Mouse (Mus musculus) layer of hippocampus, postnatal 25 days (tissue): ENCODE results near the gene Car3. TPM values are rescaled to one million over a fixed set of nuclear protein-coding genes. Genes with fewer than 3 reads are reported as not detected.
A peak's percentile ranks its signal among the peaks of the same experiment; 100 is the strongest.

Experiments used
- DNase-seq, 2 experiments: peaks; one replicate each; pipeline ENCODE4 v3.0.0; 2022; ENCODE audit warnings: mixed read lengths in 2 of 2, low spot score in 1 of 2; ENCODE audit errors: extremely low spot score in 1 of 2
- total RNA-seq, 2 experiments: library from RNA; stranded (reverse); gene quantifications; 2 replicates each; pipeline ENCODE4 v1.2.3; 2021

The Car3 gene
- total RNA-seq, 2 experiments from 2014 or later: 0.32 TPM; not detected in 1

DNA sequence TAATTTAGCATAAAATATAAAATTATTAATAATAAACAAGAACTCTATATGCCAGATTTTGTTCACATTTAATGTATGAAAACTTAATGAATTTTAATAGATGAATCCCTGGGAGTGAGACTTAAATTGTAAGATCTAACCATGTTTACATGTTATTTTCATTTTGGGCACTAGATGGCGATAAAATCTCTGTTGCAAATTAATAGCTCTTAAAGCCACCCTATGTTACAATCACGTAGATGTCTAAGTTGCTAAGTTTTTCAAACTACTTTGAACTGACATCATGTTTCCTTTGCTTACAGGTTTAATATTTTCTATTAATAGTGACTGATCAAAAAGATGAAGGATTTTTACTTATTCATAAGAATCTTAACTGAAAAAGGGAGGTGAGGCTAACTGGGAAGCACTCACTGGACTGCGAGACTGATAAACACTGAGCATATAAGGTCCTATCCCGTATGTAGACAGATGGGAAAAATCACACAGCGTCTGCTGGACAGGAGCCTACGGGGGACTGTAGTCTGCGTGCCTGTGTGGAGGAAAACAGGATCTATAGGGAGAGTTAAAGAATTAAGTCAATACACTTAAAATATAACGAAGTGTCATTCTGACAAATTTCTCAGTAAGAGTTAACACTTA is 11.2 kb downstream of the Car3 start:
- DNase-seq: no peak

DNA sequence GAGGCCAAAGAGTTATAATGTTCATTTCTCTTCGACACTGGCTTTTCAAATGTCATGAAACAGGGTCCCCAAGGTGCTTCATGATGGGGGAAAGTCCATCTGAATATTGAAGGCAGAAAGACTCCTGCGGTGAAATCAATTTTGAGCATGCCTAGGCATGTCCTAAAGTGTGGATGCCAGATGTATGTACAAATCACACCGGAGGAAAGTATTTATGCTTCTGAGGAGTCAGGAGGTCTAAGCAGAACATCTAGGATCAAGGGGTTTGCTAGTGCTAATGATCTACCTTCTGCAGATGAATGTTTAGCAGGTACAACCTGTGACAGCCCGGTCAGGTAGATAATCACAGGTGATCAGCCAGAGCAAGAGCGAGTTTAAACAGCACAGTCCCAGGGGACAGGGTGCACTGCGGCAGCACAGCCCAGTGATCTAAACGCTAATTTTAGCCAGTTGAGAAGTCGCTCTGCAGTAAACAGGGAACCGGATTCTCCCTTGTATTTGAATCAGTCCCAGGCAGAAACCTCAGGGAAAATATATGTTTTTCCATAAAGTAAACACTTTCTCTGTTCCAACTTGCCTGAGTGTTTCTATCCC is 13.1 kb downstream of the Car3 start:
- DNase-seq: no peak

DNA sequence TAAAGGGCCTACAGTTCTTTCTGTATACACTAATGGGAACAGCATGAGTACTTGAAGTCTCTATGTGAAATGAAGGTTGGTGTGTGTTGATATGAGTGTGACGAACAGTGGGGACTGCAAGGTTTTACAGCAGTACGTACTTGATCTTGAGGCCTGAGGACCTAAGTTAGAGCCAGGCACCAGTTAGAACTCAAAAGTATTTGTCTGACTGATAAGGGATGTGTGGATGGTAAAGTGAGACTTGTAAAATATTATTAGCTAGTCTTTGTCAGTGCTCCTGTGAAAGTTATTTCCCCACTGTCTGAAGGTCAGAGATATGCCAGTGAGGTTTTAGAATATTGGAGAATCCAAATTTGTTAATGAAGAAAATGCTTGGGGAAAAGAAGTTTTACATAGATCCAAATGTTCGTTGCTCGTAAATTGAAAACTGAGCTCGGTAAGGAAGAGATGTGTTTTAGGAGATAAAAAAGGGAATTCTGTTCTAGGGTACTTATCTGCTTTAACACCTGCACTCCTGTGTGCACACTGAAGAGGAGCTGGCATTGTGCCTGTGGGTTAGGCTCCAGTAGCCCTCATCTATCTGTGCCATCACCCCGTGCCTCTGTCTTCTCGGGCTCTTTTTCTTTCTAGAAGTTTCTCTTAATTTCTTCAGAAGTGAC is 14.1 kb downstream of the Car3 start:
- DNase-seq: no peak

DNA sequence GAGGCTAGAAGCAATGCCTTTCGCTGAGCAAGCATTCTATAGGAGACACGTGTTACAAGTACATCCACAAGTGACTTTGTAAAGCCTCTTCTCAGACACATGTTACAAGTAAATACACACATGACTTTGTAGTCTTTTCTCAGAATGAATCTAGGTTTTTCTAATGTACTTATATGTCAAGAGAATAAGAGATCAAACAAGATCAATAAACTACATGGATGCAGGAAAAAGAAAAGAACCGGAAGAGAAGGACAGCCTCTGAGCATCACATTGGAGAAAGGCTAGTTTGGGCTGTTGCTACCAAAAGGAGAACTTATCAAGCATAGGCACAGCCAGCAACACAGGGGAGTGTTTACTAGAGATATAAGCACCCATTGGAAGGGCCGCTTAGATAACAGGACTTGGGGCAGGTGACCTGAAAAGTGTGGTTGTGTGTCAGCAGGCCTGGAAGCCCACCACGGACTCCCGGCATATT is 15.5 kb downstream of the Car3 start:
- DNase-seq: no peak

DNA sequence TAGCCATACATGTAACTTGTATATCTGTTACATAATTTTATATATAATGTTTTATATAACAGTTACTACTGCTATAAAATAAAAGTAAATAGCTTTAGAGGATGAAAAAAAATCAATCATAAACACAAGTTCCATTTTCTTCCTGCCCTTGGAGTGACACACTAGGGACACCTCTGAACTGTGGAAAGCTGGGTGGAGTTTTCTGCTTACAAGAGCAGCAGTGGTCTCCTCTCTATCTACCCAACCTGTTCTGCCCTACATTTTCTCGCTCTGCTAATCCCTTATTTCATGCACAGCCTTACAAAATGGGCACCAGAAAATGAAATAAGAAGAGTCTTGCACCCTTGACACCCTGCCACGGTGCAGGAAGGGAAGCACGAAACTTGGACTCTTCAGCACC is 16.0 kb downstream of the Car3 start:
- DNase-seq: no peak

DNA sequence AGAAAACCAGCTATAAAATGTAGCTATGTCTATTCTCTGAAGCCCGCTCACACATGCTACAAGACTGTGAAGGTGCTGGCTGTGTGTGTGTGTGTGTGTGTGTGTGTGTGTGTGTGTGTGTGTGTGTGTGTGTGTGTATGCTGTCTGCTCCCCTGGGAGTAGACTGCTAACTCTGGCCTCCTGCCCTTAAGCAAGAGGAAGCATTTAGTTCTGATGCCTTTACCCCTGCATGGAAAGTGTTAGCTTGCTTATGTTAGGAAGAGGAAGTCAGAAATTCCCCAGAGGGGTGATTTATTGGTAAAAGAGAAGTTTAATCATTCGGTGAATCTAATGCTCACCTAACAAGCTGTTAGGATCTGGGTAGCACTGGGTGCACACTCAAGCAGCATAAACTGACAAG is 17.0 kb downstream of the Car3 start:
- no peak for DNase-seq

DNA sequence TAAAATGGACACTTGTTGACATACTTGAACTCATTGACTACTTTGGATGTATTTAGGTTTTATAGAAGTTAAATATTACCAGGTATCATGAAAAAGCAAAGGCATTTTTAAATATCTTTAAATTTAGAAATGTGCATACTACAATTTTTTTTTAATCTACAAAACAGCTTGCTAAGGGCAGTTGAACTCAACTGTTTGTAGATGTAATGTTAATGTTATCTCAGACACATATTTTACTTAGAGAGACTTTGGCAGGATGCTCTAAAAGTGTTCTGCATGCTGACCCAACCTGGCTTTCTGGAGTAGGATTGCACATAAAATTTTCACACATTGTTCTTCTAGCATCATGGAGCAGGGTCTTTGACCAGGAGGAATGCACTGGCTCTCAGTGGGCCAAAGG is 18.7 kb downstream of the Car3 start:
- no peak for DNase-seq

DNA sequence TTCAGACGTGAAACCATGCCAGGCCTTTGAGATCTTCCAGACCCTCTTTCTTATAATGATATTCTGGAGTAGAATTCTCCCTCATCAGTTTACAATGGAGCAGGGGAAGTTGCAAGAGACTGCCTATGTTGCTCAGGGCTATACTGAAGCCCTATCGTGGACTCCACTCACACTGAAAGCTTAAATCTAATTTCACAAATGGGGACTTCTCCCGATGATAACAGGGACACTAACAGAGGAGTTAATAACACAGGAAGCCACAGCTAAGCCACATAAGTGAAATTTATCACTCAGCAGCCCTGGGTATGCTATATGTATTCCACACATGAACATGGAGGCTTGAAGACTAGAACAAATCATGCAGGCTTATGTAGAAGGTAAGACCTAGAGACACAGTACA is 19.4 kb downstream of the Car3 start:
- no peak for DNase-seq

DNA sequence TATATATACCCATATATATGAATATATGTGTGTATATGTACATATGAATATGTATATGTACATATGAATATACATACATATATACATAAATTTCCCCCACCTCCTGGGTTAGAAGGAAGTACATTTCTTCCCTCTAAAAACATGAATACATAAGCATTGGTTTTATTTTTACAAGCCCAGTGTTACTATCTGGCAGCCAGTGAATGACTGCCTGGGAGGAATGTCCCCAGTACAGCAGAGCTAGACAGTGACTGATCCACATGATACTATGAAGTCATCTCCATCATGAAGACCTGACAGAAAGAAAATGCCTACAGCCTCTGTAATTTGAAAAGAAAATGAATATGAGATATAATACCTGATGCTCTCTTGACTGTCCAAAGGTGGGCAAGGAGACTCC is 21.5 kb downstream of the Car3 start:
- DNase-seq: no peak

DNA sequence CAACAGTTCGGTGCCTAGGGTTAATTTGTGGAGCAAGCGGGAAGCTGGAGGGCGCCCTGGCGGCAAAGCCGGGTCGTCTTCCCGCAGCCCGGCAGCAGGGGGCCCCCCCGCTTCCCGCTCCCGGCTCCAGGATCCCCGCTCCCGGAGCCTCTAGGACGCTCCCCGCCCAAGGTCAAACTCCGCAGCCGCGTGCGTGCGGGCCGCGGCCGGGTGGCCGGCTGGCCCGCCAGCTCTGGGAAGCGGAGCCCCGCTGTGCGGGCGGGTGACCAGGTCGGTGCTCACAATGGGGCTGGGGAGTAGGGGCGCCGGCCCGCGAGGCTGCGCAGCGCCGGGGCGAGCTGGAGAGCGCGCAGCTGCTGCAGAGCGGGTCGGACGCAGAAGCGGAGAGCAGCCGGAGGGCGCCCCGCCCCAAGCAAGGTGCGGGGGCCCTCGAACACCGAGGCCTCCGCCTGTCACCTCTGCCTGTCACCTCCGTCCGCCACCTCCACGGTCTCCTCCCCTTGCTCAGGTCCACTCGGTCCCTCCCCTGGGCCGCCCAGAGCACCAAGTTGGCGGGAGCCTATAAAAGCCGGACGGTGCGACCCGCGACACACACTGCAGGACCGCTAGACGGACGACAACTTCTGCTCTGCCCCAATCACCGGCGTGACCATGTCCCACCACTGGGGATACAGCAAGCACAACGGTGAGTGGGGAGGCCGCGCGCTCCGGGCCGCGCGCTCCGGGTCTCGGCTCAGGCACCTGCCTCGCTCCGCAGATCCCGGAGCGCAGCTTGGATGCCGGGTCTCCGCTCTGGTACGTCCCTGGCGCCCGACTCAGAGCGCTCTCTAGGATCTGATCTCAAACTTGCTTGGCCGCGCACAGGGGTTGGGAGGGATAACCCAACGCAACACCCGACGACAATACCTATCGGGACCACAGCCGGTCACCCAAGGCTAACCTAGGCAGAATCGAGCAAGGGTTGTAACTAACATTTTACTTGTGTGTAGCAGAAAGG is 23.1 kb downstream of the Car3 start, which contains the start of gene Car2:
Car2 (plus strand) TSS at position 172 of the 997 bp plus-strand sequence.
- peak; percentile 64 to 67 for DNase-seq

DNA sequence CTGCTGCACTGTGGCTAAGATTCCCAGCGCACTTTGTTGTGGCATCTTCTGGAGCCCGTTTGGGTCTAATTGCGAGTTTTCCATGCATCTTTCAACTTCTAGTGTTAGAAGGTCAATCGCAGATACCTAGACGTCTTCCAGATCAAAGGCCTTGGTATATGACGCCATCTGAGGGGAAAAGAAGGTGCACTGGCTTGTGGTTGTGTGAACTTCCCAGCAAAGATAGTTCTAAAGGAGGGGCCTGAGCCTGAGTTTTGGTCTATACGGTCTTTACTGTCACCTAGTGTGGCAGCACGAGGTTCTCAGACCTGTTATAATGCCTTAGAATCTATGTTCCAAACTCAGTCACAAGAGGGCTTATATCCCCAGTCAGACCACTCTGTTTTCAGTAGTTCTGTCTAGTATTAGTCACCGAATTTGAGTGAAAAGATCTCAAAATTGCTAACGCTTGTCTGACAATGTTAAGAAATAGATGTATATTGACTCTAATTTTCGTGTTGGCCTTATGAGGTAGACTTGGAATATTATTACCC is 23.9 kb downstream of the Car3 start:
- no peak for DNase-seq

DNA sequence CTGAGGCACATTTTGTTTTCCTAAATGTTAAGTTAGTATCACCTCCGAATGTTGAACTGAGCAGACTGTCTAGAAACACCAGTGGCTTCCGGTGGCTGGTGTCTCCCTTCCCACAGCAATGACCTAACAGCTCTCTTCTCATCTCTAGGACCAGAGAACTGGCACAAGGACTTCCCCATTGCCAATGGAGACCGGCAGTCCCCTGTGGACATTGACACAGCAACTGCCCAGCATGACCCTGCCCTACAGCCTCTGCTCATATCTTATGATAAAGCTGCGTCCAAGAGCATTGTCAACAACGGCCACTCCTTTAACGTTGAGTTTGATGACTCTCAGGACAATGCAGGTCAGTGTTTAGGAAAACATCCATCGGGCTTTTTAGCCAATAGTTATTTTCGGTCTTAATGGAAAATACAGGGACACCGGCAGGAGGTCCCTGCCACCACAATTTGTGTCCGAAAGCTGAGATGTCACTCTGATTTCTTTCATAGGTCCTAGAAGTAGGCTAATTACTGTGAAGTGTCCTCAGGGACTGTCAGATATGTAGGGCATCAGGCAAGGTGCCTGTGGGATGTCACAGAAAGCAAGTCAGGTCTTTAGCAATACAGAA is 24.5 kb downstream of the Car3 start:
- DNase-seq: no peak

DNA sequence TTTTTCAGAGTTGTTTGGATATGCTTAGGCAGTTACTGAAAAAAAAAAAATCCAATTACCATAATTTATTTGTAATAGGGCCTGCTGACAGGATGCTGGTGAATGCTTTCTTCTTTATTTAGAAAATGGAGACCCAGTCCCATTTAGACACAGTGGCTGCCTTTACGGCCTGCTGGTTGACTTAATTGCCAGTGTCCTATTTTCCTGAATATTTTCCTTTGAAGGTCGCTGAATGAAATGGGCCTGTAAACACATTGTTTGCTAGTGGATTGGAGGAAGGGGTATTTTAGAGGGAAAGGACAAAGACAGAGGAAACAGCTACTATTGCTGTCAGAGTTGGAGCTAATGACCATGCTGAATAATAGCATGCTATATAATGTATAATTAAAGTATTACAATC is 25.2 kb downstream of the Car3 start:
- DNase-seq: no peak

DNA sequence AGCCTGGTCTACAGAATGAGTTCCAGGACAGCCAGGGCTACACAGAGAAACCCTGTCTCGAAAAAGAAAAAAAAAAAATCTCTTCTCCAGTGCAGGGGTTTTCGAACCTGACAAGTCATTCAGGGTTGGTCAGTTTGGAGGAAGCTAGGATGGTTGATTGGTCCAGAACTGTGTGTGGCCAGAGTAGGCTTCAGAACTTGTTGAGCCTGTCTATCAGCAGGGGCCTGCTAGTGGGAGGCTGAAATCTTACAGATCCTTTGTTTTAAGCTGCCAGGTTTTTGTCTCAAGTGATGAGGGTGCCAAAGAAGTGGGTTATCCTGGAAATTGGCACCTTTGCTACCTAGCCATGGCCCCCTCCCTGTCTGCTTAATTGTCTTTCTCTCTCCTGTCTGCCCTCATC is 25.8 kb downstream of the Car3 start:
- no peak for DNase-seq

DNA sequence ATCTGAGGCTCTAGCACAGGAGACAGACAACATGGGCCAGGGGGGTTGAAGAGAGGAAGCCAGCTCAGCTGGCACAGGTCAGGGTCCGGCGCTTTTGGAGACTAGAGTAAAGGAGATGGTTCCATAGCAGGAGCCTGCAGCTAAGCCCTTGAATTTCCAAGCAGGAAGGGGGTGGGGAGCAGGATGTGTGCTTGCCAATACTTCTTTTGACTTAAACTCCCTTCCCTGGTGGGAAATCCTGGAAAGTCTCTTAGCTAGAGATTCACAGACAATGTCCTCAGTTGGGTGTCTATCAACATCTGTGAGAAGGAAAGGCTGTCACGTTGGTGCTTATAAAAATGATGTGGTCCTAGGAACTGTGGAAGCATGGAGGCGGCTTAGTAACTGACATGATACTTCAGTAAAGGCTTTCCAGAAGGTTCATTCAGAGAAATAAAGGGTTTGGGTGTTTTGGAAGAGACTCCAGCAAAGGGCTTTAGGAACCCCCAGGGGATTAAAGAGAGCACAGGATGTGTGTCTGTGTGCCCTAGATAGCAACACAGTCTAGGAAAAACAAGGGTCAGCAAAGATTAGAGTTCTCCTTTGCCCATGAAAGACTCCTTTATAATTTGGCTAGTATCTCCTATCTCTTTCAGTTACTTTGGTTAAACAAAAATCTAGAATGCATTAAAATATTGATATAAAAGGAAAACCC is 26.6 kb downstream of the Car3 start:
- DNase-seq: no peak

DNA sequence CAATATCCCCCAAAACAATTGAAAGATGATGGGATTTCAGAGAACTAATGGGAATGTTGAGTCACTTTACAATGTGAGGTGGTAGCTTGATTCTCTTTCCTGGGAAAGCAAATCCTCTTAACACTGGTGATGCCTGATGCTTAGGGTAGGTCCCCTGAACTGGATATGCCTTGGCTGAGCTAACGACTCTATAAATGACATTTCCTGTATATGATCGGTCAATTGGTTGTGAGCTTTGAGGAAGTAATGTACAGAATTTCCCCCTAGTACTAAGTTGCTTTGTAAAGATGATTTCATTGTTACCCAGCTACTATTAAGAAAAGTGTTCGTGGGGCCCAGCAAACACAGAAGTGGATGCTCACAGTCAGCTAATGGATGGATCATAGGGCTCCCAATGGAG is 29.7 kb downstream of the Car3 start:
- DNase-seq: no peak

DNA sequence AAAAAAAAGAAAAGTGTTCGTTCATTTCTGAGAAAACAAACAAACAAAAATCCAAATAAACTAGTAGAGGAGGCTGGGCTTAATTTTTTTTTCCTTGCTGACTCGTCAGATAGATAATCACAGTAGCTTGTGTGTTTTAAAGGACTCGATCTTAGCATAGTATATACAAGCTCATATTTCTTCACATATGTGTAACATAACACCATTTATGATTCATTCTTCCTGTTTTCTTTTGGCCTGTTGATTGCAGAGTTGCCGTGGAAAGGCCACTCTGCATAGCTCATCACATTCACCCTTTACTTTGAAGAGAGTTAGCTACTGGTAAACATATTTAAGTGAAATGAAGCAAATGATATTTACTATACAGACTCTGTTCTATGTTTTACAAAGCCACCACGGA is 30.4 kb downstream of the Car3 start:
- DNase-seq: no peak

DNA sequence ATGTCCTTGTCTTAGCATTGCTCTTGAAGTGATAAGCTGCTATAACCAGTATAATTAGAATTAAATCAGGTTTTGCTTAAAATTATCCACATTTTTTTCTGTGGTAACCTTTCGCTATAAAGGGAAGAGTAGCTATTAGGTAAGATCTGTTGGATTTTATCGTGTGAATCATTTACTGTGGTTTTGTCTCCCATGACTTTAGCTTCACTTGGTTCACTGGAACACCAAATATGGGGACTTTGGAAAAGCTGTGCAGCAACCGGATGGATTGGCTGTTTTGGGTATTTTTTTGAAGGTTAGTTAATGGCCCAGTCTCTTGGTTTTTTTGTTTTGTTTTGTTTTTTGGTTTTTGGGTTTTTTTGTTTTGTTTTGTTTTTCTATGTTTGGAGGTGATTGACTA is 32.0 kb downstream of the Car3 start:
- DNase-seq: no peak

DNA sequence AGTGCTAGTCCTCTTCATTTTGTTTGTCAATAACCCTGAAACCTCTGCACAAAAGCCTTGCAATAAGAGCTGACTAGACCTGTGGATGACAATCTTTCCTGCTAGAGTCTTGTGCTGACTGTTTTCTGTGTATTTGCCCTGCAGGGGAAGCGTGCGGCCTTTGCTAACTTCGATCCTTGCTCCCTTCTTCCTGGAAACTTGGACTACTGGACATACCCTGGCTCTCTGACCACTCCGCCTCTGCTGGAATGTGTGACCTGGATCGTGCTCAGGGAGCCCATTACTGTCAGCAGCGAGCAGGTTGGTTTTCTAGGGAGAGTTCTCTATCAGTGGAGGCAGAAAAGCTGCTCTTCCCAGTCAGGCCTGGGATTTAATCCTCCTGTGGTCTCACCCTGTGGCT is 34.5 kb downstream of the Car3 start:
- DNase-seq: no peak
